Mouse (Mus musculus): ENCODE results near the gene Maip1. TPM values are rescaled to one million over a fixed set of nuclear protein-coding genes. Genes with fewer than 3 reads are reported as not detected.

The Maip1 gene
- polyA plus RNA-seq, 1 experiment, result 6.9 TPM

DNA sequence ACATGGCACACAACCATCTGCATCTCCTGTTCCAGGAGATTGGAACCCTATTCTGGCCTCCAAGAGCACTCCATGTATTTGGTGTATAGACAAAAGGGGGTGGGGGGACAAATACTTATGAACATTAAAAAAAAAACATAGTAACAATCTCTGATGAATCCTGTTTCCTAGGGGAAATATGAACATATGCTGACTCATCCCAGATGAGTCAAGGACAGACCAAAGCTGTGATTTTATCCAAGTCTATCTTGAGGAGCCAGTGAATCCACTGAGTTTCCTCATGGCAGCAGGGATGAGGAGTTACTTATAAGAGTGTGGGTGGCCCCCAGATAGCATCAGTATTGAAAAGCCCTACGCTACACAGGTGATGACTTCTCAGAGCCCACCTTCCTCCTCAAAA is 44.1 kb downstream of the Maip1 start:
- Histone ChIP-seq H3K36me3 (ENCODE audit: control insufficient read depth, insufficient read depth) (no peaks in the 10 kb centered on the region), H3K4me3 (no peak overlapping the region)

DNA sequence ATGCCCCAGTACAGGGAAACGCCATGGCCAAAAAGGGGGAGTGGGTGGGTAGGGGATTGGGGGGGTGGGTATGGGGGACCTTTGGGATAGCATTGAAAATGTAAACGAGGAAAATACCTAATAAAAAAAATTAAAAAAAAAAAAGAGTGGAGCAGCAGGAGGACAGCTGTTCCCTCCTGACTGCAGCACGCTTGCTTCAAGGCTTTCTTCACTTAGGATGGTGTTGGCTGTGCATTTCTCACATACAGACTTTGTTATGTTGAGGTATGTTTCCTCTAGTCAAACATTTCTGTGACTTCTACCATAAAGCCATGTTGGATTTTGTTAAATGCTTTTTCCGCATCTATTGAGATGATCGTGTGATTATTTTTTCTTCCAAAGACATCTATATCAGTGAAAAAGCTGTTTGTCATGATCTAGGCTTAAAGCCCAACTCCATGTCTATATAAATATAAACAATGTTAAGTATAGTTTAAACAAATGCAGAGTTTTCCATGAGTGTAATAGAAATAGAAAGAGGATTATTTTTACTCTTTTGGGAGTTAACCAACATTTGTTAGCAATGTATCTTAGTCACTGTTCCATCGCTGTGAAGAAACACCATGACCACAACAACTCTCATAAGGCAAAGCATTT is 54.3 kb downstream of the Maip1 start:
- Histone ChIP-seq H3ac (ENCODE audit: control insufficient read depth, insufficient read length) (no peak overlapping the region), H3K4me3 (no peak overlapping the region)
- TF ChIP-seq USF1 (IDR thresholded peaks at IDR 0.05; ENCODE audit: low read depth) (no peak), MAX (IDR thresholded peaks at IDR 0.05; ENCODE audit: low read depth) (no peak), REST (IDR thresholded peaks at IDR 0.05; ENCODE audit: insufficient read depth, insufficient read length) (no peak), MYOG (IDR thresholded peaks at IDR 0.05; ENCODE audit: control insufficient read depth in 1 of 3, insufficient read depth in 1 of 3, insufficient read length in 2 of 3, low read depth in 2 of 3) (no peak), CEBPB (IDR thresholded peaks at IDR 0.05; ENCODE audit: insufficient read depth, poor library complexity, severe bottlenecking) (no peak)

More for the DNA sequence above, 44.1 kb downstream of the Maip1 start:
- TF ChIP-seq TCF3 (IDR thresholded peaks at IDR 0.05; ENCODE audit: insufficient read length, low read depth) (no peak), E2F4 (IDR thresholded peaks at IDR 0.05; ENCODE audit: insufficient read depth) (no peak)
- H3K4me2 ChIP-seq (ENCODE audit: low read depth), result no peak overlapping the region
- H3ac ChIP-seq (ENCODE audit: control insufficient read depth, insufficient read length), result no peak overlapping the region
- H3K79me2 ChIP-seq (ENCODE audit: control insufficient read depth, insufficient read depth), result no peaks in the 10 kb centered on the region
- no peaks in the 10 kb centered on the region for H3K27me3 ChIP-seq (ENCODE audit: control insufficient read depth, insufficient read depth, insufficient read length)

More for the DNA sequence above, 54.3 kb downstream of the Maip1 start:
- H3K4me2 ChIP-seq (ENCODE audit: low read depth), result no peak overlapping the region
- no peaks in the 10 kb centered on the region for H3K36me3 ChIP-seq (ENCODE audit: control insufficient read depth, insufficient read depth)
- H3K27me3 ChIP-seq (ENCODE audit: control insufficient read depth, insufficient read depth, insufficient read length), result no peaks in the 10 kb centered on the region
- H3K79me2 ChIP-seq (ENCODE audit: control insufficient read depth, insufficient read depth), result no peaks in the 10 kb centered on the region

Other genes starting within 250 kb of the Maip1 start
- gene 1700066M21Rik, start 28.7 kb upstream of the Maip1 start, polyA plus RNA-seq (2012; fragmentation: generic; extraction: Trizol), result 5.9 TPM
- gene Tyw5, start 773 bp downstream of the Maip1 start, polyA plus RNA-seq (2012; fragmentation: generic; extraction: Trizol), result 6.4 TPM